Mouse (Mus musculus): ENCODE data around the gene Cdk17. TPM values are rescaled to one million over a fixed set of nuclear protein-coding genes. Genes with fewer than 3 reads are reported as not detected.

Gene Cdk17
- total RNA-seq, 2 experiments from 2014 or later: 102 to 106 TPM

DNA sequence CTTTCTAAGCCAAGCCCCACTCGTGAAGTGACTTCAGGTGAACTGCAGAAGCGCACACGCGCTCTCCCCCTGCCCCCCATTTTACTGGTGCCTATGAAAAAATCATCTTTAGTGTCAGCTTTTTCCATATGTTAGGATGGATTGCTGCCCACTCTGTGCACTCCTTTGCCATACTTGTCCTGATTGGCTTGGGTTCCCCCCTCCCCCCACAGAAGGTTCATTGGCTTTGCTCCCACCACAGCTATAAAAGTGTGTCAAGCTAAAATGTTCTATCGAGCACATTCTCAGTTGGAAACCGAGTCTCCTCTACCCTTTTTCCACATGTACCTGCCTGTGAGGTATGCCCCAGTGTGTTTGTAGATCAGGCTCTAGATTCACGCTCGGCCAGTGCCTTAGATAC, 90.8 kb downstream of the Cdk17 start:
- intact Hi-C loops (cut with DNase I): no loop called here
- DNase-seq: no peak

GRCm38 (mm10) chr10:93252661-93253060, 92.0 kb downstream of the Cdk17 start:
- intact Hi-C loops (cut with DNase I): no loop called here
- no peak for DNase-seq

DNA sequence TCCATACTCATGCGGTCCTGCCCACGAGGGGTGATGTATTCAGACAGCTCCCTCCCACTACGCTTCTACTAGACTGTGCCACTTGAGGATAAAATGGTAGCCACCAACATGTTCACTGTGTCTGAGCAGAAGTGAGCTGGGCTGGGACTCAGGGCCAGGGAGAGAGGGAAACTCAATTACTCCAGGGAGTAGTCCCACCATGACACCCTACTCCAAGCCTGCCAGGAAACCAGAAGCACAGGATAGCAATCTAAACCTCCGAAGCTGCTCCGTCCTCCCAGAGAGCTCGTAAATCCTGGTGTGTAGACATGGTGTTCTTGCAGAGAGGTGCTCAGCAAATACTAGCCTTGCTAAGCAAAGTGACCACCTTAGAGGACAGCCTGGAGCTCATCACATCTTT, 92.5 kb downstream of the Cdk17 start:
- intact Hi-C loops (cut with DNase I): no loop called here
- no peak for DNase-seq

DNA sequence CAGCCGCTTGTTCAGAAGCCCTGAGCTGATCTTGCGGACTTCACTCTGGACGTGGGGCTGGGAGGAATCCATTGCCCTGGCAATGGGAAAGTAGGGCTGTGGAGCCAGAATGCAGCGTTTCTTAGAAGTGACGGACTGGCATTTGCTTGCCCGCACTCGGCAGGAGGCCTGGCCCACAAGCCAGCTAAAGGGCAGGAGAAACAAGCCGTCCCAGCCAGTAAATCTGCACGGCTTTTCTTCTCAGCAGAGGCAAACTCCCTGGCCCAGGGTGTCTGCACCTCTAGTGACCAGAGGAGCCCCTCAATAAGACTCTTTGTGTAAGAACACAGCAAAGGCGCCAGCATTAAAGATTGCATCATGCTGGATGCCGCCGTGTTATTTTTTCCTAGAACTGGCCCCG, 94.6 kb downstream of the Cdk17 start:
- intact Hi-C loops (cut with DNase I): no loop called here
- peak; percentile 90 for DNase-seq

DNA sequence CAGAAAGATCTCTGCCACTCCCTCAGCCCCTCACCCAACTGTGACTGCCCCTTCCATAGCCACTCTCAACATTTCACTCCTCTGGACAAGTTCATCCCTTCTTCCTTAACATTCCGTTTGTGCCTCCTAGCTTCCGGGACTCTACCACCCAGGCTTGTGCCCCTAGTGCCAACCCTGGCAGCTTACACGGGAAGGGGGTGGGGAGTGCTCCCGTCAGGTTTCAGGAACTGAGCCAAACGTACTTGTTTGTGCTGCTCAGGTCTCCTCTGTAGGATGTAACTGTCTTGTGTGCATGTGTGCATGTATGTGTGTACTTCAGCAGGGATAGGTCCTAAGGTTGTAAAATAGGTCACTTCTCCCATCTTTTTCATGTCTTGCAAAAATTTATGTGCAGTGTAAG, 99.2 kb downstream of the Cdk17 start:
- no peak for DNase-seq
- intact Hi-C loops (cut with DNase I): no loop called here

DNA sequence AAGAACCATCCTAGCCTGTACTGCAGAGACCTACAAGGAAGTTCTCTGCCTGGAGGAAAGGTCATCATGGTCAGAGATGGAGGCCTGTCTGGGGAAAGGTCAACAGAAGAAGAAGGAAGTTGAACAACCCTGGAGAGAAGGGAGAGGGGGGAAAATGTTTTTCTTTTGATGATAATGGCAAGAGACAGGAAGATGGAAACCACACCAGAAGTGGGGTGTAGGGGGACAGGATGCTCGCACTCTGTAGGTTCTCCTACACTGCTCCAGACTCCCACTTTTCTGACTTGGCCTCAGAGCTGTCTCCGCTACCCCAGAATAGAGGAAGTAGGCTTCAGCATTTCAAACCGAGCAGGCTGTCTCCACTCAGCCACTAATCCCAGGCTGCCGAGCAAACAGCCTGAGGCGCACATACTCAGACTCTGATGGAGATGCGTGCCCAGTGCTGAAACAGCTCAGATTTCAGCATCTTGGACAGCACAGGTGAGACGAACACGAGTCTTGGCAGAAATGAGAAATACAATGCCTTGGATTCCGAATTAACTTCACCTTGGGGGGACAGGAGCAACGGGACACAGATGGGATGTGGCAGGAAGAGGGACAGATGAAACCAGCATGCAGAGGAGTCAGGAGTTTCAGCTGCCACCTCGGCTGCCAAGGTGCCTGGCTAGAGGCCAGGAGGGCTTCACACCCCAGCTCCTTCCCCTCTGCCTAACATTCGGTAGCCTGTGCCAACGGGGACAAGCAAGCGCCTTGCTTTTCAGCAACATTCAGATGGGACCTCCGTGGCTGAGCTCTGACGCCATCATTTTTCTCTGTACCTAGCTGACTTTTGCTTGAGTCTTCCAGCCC, 100.7 kb downstream of the Cdk17 start:
- DNase-seq: peak; percentile 96
- intact Hi-C loops (cut with DNase I): no loop called here

DNA sequence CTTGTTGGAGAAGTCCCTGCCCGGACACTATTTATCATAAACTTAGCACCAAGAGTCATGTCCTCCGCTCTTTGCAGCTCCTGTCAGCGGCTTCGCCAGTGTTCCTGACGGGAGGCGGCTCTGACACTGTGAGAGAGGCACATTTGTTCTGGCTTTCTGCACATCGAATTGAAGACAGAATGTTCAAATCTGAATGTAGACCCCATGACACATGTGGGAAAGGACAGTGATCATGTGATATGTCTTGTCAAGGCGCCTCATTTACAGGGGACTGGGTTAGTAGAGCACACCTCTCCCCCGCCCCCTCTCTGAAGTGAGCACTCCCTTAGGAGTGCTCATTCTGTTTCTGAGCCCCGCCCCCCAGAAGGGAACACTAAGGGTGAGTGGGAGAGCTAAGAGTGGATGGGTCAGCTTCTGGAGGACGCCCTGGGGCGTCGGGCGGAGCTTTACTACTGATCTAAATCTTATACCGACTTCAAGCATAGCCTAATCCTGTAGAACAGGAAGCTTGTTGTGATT, 101.4 kb downstream of the Cdk17 start:
- intact Hi-C loops (cut with DNase I): no loop called here
- no peak for DNase-seq

DNA sequence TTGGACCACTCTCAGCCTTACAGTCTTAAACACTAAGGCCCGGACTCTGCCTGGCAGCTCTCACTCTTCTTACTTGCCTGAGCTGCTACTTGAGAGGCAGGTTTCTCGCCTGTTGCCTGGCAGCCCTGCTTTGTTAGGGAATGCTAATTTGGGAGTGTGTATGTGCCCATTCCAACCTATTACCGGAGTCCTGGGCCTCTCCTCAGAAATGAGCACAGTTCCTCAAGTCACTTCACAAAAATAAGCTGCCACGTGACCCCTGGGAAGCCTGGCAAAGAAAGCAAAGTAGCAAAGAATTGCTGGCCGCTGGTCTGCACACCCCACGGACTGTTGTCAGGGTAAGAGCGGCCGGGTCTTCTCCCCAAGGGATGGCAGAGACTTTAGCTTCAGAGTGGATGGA, 102.8 kb downstream of the Cdk17 start:
- intact Hi-C loops (cut with DNase I): no loop called here
- peak; percentile 57 for DNase-seq

GRCm38 (mm10) chr10:93264001-93264400, 103.3 kb downstream of the Cdk17 start:
- DNase-seq: no peak
- intact Hi-C loops (cut with DNase I): no loop called here

DNA sequence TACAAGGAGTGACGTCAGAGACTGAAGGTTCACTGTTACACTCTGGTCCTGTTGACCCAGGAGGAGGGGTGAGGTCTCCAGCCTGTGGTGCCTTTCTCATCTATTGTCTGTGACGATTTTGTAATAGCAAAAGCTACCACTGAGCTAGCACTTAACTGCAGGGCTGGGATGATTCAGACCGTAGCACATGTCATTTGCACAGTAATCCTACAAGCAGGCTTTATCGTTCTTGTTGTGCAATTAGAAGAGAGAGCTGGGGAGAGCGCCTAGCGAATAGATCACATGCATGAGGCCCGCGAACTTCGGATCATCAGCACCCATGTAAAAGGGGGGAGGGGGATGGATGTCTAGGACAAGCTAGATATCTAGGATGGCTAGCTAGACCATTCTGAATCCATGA, 105.2 kb downstream of the Cdk17 start:
- intact Hi-C loops (cut with DNase I): no loop called here
- no peak for DNase-seq

GRCm38 (mm10) chr10:93266521-93266920, 105.8 kb downstream of the Cdk17 start:
- no peak for DNase-seq
- intact Hi-C loops (cut with DNase I): no loop called here

DNA sequence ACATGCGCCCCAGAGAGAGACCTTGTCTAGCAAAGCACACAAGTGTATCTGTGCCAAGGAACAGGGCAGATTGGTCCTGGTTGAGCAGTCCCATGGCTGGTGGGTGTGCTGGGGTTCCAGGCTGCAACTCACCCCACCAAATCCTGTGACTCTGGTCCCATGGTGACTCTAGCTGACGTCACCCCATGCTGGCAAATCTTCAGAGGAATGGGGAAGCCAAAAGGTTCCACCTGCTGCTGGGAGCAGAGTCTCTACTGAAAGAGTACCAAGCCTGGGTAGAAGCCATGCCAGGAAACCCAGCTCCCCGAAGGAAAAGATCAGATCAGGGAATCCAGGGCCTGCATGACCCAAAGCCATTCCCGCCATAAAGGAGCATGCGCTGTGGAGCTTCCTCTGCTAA, 106.8 kb downstream of the Cdk17 start:
- intact Hi-C loops (cut with DNase I): no loop called here
- no peak for DNase-seq

GRCm38 (mm10) chr10:93268339-93268738, 107.7 kb downstream of the Cdk17 start:
- intact Hi-C loops (cut with DNase I): no loop called here
- DNase-seq: no peak

DNA sequence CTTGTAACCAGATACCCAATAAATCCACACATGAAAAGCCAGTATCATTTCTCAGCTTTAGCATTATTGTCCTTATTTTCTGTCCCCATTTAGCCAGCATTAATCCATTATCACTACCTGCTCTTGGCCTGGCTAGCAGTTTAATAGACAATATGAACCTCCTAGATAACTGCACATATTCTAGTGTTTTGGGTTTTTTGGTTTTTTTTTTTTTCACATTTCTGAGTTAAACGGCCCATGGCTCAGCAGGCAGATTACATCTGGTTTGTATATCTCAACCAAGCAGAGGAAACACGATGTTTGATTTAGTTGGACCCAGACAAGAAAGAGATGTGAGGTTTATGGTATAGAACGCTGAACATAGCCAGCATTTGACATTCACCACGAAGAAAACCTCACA, 109.1 kb downstream of the Cdk17 start:
- intact Hi-C loops (cut with DNase I): no loop called here
- DNase-seq: no peak

- intact Hi-C loops (cut with DNase I): no loop called here
These were observed 110.3 kb downstream of the Cdk17 start for GRCm38 (mm10) chr10:93270889-93271460.

GRCm38 (mm10) chr10:93271831-93272230, 111.2 kb downstream of the Cdk17 start:
- no peak for DNase-seq
- intact Hi-C loops (cut with DNase I): no loop called here

More at GRCm38 (mm10) chr10:93270889-93271460, 110.3 kb downstream of the Cdk17 start:
- no peak for DNase-seq

- no peak for DNase-seq
- intact Hi-C loops (cut with DNase I): no loop called here
These were observed 112.6 kb downstream of the Cdk17 start for GRCm38 (mm10) chr10:93272986-93273982.

DNA sequence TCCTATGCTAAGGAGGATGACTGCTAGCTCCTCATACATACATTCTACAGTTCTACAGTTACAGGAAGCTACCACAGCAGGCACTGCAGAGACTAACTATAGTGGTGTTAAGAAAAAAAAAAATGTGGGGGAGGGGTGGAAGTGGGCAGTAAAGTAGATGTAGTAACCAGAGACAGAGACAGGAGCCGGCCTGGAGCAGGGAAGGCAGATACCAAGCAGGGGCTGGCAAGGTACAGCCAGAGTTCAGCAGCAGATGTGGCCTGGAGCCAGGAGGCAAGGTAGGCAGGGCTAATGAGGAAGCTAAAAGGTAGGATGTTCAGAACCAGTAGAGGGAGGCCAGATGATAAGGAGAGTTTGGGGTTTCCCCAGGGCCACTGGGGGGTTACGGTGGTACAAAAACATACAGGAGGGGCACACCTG, 113.6 kb downstream of the Cdk17 start:
- DNase-seq: no peak
- intact Hi-C loops (cut with DNase I): no loop called here

- DNase-seq: peak; percentile 94
- intact Hi-C loops (cut with DNase I): loop anchor here (5.0 kb wide), 1 partner anchor 113 kb away; the partner anchor contains the start of gene Cdk17
These were observed 114.8 kb downstream of the Cdk17 start for GRCm38 (mm10) chr10:93275212-93276136.

DNA sequence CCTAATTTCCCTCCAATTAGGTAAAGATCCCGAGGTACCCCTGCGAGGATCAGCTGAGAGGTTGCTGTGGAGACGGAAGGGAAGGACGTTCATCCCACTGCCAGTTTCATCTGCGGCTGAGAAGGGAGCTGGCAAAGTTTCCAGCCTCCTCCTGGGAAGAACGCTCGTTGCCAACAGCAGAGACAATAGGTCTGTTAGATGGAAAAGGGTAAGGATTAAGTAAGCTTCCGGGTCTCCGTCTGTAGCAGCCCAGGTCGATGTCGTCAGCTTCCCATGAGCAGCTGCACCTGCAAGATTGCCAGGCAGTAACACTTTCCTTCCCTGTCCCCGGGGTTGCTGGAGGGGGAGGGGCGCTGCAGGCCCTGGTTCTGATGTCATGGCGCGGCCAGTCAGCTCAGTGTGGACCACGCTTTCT, 115.7 kb downstream of the Cdk17 start:
- DNase-seq: peak; percentile 94
- intact Hi-C loops (cut with DNase I): loop anchor here (5.0 kb wide), 1 partner anchor 114 kb away; the partner anchor contains the start of gene Cdk17
